Mouse (Mus musculus): Measurements from ENCODE around the gene Pam. TPM values are rescaled to one million over a fixed set of nuclear protein-coding genes. Genes with fewer than 3 reads are reported as not detected.
A peak's percentile ranks its signal among the peaks of the same experiment; 100 is the strongest.

Pam gene
- polyA plus RNA-seq, 1 experiment from 2014 or later = 30.7 TPM

- H3K4me3 ChIP-seq (replicated peaks) = no peak overlapping the region
- no peak overlapping the region for H3K9ac ChIP-seq
- WGBS = 83% methylated on average over 3 of the region's 3 CpGs
- no peaks in the 10 kb centered on the region for H3K9me3 ChIP-seq (replicated peaks)
- no peaks in the 10 kb centered on the region for H3K27me3 ChIP-seq
- no peaks in the 10 kb centered on the region for H3K4me1 ChIP-seq
- ATAC-seq (replicated peaks; ENCODE audit: low FRiP score) = no peak
- H3K4me2 ChIP-seq = no peak overlapping the region
- 0 out of 2 replicates have a peak, but pooled peaks cover 4% of the 10 kb centered on the region for H3K36me3 ChIP-seq
- H3K27ac ChIP-seq = no peak overlapping the region
Measured at GRCm38 (mm10) chr1:97787674-97788073, 307.8 kb downstream of the Pam start.

GRCm38 (mm10) chr1:97785685-97786393, 309.6 kb downstream of the Pam start:
- WGBS = 87% methylated on average over 11 of the region's 11 CpGs
- Histone ChIP-seq H3K9me3 (replicated peaks) (no peaks in the 10 kb centered on the region), H3K36me3 (0 out of 2 replicates have a peak, but pooled peaks cover 4% of the 10 kb centered on the region), H3K27me3 (no peaks in the 10 kb centered on the region), H3K4me1 (no peaks in the 10 kb centered on the region), H3K4me2 (no peak overlapping the region), H3K27ac (no peak overlapping the region), H3K9ac (no peak overlapping the region), H3K4me3 (replicated peaks) (no peak overlapping the region)
- ATAC-seq (replicated peaks; ENCODE audit: low FRiP score) = no peak

DNA sequence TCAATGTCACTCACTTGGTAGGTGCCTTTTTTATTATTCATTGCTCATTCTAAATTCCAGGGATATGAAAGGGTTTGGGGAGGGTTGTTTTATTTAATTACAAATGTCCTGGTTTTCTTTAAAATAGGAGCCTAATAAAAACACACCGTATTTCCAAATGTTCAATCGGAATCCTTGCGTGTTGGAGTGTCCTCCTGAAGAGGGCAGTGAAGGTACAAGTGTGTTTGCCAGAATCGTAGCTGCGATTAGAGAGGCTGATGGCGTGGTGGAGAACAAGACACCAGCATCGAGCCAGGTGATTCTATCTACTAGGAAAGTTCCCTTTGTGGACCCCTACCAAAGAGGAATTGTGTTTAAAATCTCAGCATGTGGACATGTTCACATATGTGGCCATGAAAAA, 310.5 kb downstream of the Pam start:
- Histone ChIP-seq H3K4me3 (replicated peaks) (no peak overlapping the region), H3K9ac (no peak overlapping the region), H3K9me3 (replicated peaks) (no peaks in the 10 kb centered on the region), H3K4me2 (no peak overlapping the region), H3K27me3 (no peaks in the 10 kb centered on the region), H3K27ac (no peak overlapping the region), H3K36me3 (0 out of 2 replicates have a peak, but pooled peaks cover 4% of the 10 kb centered on the region), H3K4me1 (no peaks in the 10 kb centered on the region)
- 82% methylated on average over 7 of the region's 7 CpGs for WGBS
- no peak for ATAC-seq (replicated peaks; ENCODE audit: low FRiP score)

- no peaks in the 10 kb centered on the region for H3K4me1 ChIP-seq
- 96% methylated on average over 7 of the region's 7 CpGs for WGBS
Measured at GRCm38 (mm10) chr1:97781674-97782073, 313.8 kb downstream of the Pam start.

GRCm38 (mm10) chr1:97773973-97774372, 321.5 kb downstream of the Pam start:
- no peaks in the 10 kb centered on the region for H3K27me3 ChIP-seq
- 0 out of 2 replicates have a peak, but pooled peaks cover 3% of the 10 kb centered on the region for H3K36me3 ChIP-seq
- no peak overlapping the region for H3K27ac ChIP-seq
- no peak overlapping the region for H3K4me2 ChIP-seq
- 95% methylated on average over 2 of the region's 2 CpGs for WGBS
- no peak for ATAC-seq (replicated peaks; ENCODE audit: low FRiP score)
- no peak overlapping the region for H3K9ac ChIP-seq
- H3K4me3 ChIP-seq (replicated peaks) = no peak overlapping the region
- peaks cover 3% of the 10 kb centered on the region; the same call in 1 of the 2 replicates for H3K4me1 ChIP-seq
- no peaks in the 10 kb centered on the region for H3K9me3 ChIP-seq (replicated peaks)

More at GRCm38 (mm10) chr1:97781674-97782073, 313.8 kb downstream of the Pam start:
- Histone ChIP-seq H3K9me3 (replicated peaks) (no peaks in the 10 kb centered on the region), H3K27me3 (no peaks in the 10 kb centered on the region), H3K4me3 (replicated peaks) (no peak overlapping the region), H3K9ac (no peak overlapping the region), H3K36me3 (0 out of 2 replicates have a peak, but pooled peaks cover 4% of the 10 kb centered on the region), H3K27ac (no peak overlapping the region), H3K4me2 (no peak overlapping the region)
- no peak for ATAC-seq (replicated peaks; ENCODE audit: low FRiP score)

GRCm38 (mm10) chr1:97773362-97773761, 322.1 kb downstream of the Pam start:
- Histone ChIP-seq H3K27ac (no peak overlapping the region), H3K36me3 (0 out of 2 replicates have a peak, but pooled peaks cover 3% of the 10 kb centered on the region), H3K4me3 (replicated peaks) (no peak overlapping the region), H3K9ac (no peak overlapping the region), H3K4me1 (peaks cover 7% of the 10 kb centered on the region), H3K27me3 (no peaks in the 10 kb centered on the region), H3K9me3 (replicated peaks) (no peaks in the 10 kb centered on the region), H3K4me2 (no peak overlapping the region)
- no peak for ATAC-seq (replicated peaks; ENCODE audit: low FRiP score)
- WGBS = 82% methylated on average over 6 of the region's 6 CpGs

GRCm38 (mm10) chr1:97771727-97772126, 323.7 kb downstream of the Pam start:
- H3K9me3 ChIP-seq (replicated peaks) = no peaks in the 10 kb centered on the region
- no peak for ATAC-seq (replicated peaks; ENCODE audit: low FRiP score)
- H3K27me3 ChIP-seq = no peaks in the 10 kb centered on the region
- WGBS = 94% methylated on average over 5 of the region's 5 CpGs
- peaks cover 18% of the 10 kb centered on the region for H3K4me1 ChIP-seq
- no peak overlapping the region for H3K4me2 ChIP-seq
- 0 out of 2 replicates have a peak, but pooled peaks cover 3% of the 10 kb centered on the region for H3K36me3 ChIP-seq
- no peak overlapping the region for H3K9ac ChIP-seq
- no peak overlapping the region for H3K4me3 ChIP-seq (replicated peaks)
- no peak overlapping the region for H3K27ac ChIP-seq

DNA sequence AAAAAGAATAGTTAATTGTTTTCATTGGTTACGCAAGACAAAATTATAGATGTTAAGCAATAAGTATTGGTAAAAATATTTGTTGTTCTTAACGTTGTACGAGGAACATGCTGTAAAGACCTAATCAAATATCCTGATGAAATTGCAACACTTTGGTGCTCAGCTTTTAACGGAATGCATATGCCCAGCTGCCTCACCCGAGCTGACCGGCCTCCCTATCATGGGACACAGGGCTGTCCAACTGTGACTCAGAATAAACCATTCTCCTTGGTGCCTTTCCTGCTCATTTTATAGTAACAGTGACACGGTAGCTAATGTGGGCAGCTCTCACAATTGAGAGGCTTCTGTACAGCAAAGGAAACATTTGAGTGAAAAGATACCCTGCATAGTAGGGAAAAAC, 324.3 kb downstream of the Pam start:
- H3K4me3 ChIP-seq (replicated peaks) = 0 out of 2 replicates have a peak overlapping the region, but pooled peaks have one; percentile 9
- H3K9me3 ChIP-seq (replicated peaks) = no peaks in the 10 kb centered on the region
- WGBS = 72% methylated on average over 7 of the region's 7 CpGs
- H3K27me3 ChIP-seq = no peaks in the 10 kb centered on the region
- H3K4me2 ChIP-seq = peak overlapping the region; percentile 35; the same call in 1 of the 2 replicates
- H3K4me1 ChIP-seq = peaks cover 18% of the 10 kb centered on the region
- no peak overlapping the region for H3K9ac ChIP-seq
- H3K36me3 ChIP-seq = 0 out of 2 replicates have a peak, but pooled peaks cover 3% of the 10 kb centered on the region
- no peak for ATAC-seq (replicated peaks; ENCODE audit: low FRiP score)
- H3K27ac ChIP-seq = no peak overlapping the region

- WGBS = under 1% methylated on average over 66 of the region's 66 CpGs
- peak; percentile 99 for ATAC-seq (replicated peaks; ENCODE audit: low FRiP score)
Measured at GRCm38 (mm10) chr1:97769904-97770753, 325.3 kb downstream of the Pam start, which contains the start of the genes Gin1 and Ppip5k2. TSS of gene Gin1 (plus strand) at chr1:97770172. TSS of gene Ppip5k2 (minus strand) at chr1:97770411.

GRCm38 (mm10) chr1:97769294-97769903, 326.0 kb downstream of the Pam start:
- Histone ChIP-seq H3K9me3 (replicated peaks) (no peaks in the 10 kb centered on the region), H3K27me3 (no peaks in the 10 kb centered on the region), H3K27ac (peak overlapping the region; percentile 93), H3K4me2 (peak overlapping the region; percentile 69), H3K4me3 (replicated peaks) (peak overlapping the region; percentile 98), H3K36me3 (no peaks in the 10 kb centered on the region), H3K4me1 (peaks cover 18% of the 10 kb centered on the region), H3K9ac (peak overlapping the region; percentile 89)
- ATAC-seq (replicated peaks; ENCODE audit: low FRiP score) = peak; percentile 7; the same call in 1 of the 2 replicates
- under 1% methylated on average over 40 of the region's 40 CpGs for WGBS

More at GRCm38 (mm10) chr1:97769904-97770753, 325.3 kb downstream of the Pam start, which contains the start of the genes Gin1 and Ppip5k2:
- H3K27ac ChIP-seq = peak within 1 kb of the TSS; percentile 93
- H3K36me3 ChIP-seq = no peaks in the 10 kb centered on the region
- no peaks in the 10 kb centered on the region for H3K27me3 ChIP-seq
- no peaks in the 10 kb centered on the region for H3K9me3 ChIP-seq (replicated peaks)
- peaks cover 18% of the 10 kb centered on the region for H3K4me1 ChIP-seq
- peak within 1 kb of the TSS; percentile 89 for H3K9ac ChIP-seq
- H3K4me3 ChIP-seq (replicated peaks) = peak within 1 kb of the TSS; percentile 98
- H3K4me2 ChIP-seq = peak within 1 kb of the TSS; percentile 69

DNA sequence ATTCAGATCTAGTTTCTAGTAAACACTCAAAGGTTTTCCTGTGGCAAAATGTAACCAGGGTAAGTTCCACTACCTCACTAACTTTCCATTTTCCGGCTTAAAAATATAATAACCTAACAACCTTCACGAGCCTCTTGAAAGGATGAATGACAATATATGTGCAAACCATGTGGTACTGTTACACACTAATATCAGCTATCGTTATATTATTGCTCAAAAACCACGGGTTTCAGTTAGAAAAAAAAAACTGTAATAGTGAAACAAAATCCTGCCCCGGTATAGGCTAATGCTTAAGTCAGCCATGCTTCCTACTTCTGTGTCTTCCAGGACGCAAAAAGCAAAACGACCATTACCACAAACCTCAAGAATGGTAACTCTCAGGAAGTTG, 326.5 kb downstream of the Pam start:
- H3K27me3 ChIP-seq = no peaks in the 10 kb centered on the region
- 13% methylated on average over 7 of the region's 7 CpGs for WGBS
- 0 out of 2 replicates have a peak, but pooled peaks have one; percentile 1 for ATAC-seq (replicated peaks; ENCODE audit: low FRiP score)
- H3K27ac ChIP-seq = peak overlapping the region; percentile 93
- H3K9me3 ChIP-seq (replicated peaks) = no peaks in the 10 kb centered on the region
- peaks cover 18% of the 10 kb centered on the region for H3K4me1 ChIP-seq
- peak overlapping the region; percentile 69 for H3K4me2 ChIP-seq
- peak overlapping the region; percentile 98 for H3K4me3 ChIP-seq (replicated peaks)
- H3K9ac ChIP-seq = peak overlapping the region; percentile 89
- no peaks in the 10 kb centered on the region for H3K36me3 ChIP-seq
